Mouse (Mus musculus) liver, embryonic 14.5 days (tissue): ENCODE data around the gene Zxdc. TPM values are rescaled to one million over a fixed set of nuclear protein-coding genes. Genes with fewer than 3 reads are reported as not detected.
A peak's percentile ranks its signal among the peaks of the same experiment; 100 is the strongest.

Experiments
- ATAC-seq: fragments of 200-750 bp; cut with Nextera tagmentation; 2 replicates; pipeline ENCODE4 v1.8.0; 2017; ENCODE audit warnings: moderate number of reproducible peaks, mild to moderate bottlenecking, moderate library complexity; ENCODE audit not compliant: insufficient read depth
- DNase-seq, 3 experiments: peaks; one replicate each; pipeline ENCODE4 v3.0.0-alpha.2; 2012 to 2013; ENCODE audit warnings: low read depth in 3 of 3, low spot score in 3 of 3
- H3K27ac ChIP-seq: fragments of 300-500 bp; sonication (generic); 2 replicates; pipeline ENCODE4 v1.5.1; 2014; ENCODE audit warnings: moderate library complexity, mild to moderate bottlenecking, control low read depth, inconsistent platforms
- H3K27me3 ChIP-seq: fragments of 300-500 bp; sonication (generic); 2 replicates; pipeline ENCODE4 v1.6.1; 2014; ENCODE audit warnings: mild to moderate bottlenecking, low read length, moderate library complexity; ENCODE audit not compliant: control insufficient read depth, insufficient read depth
- H3K36me3 ChIP-seq: fragments of 300-500 bp; sonication (generic); replicated peaks from 2 replicates; pipeline ENCODE4 v1.6.1; 2014; ENCODE audit warnings: low read depth; ENCODE audit not compliant: control insufficient read depth, insufficient read depth
- H3K4me1 ChIP-seq, 2 experiments: fragments of 200-500 bp in 1 of 2; fragments of 300-500 bp in 1 of 2; sonication (generic) in 1 of 2; replicated peaks; 2 replicates each; pipeline ENCODE4 v1.6.1; 2012 to 2014; ENCODE audit warnings: antibody characterized with exemption in 1 of 2, inconsistent platforms in 1 of 2, low read length in 1 of 2; ENCODE audit not compliant: control insufficient read depth in 2 of 2, insufficient read depth in 2 of 2
- H3K4me2 ChIP-seq: fragments of 300-500 bp; sonication (generic); 2 replicates; pipeline ENCODE4 v1.6.1; 2014; ENCODE audit warnings: low read depth, mild to moderate bottlenecking, control low read depth, moderate library complexity
- H3K4me3 ChIP-seq, 2 experiments: fragments of 200-500 bp in 1 of 2; fragments of 300-500 bp in 1 of 2; sonication (generic) in 1 of 2; 2 replicates each; pipeline ENCODE4 v1.5.1; 2012 to 2014; ENCODE audit warnings: low read depth in 2 of 2, low read length in 2 of 2, mild to moderate bottlenecking in 2 of 2, control low read depth in 1 of 2, inconsistent platforms in 1 of 2, moderate library complexity in 1 of 2; ENCODE audit not compliant: insufficient read depth in 1 of 2
- H3K9ac ChIP-seq: fragments of 300-500 bp; sonication (generic); replicated peaks from 2 replicates; pipeline ENCODE4 v1.6.1; 2014; ENCODE audit warnings: mild to moderate bottlenecking, control low read depth, moderate library complexity
- H3K9me3 ChIP-seq: fragments of 300-500 bp; sonication (generic); 2 replicates; pipeline ENCODE4 v1.6.1; 2016; ENCODE audit warnings: low read length, mixed read lengths; ENCODE audit not compliant: control insufficient read depth
- CTCF ChIP-seq: IDR thresholded peaks from 2 replicates; pipeline ENCODE4 v1.5.1; 2016; ENCODE audit warnings: antibody characterized with exemption, low read depth, control low read depth
- EP300 ChIP-seq: IDR thresholded peaks from 2 replicates; pipeline ENCODE4 v1.6.1; 2016; ENCODE audit warnings: antibody characterized with exemption, low read depth
- WGBS: fragments of 180-500 bp; shearing (Covaris S2); extraction: QIAGEN DNeasy Blood & Tissue Kit; methylation state at CpG from one replicate; pipeline ENCODE4 v1.1.7; 2014; ENCODE audit not compliant: insufficient replicate concordance; 5-methylcytosine and 5-hydroxymethylcytosine counted together
- polyA plus RNA-seq, 2 experiments: library from polyadenylated mRNA; depleted of rRNA in 1 of 2; stranded (reverse) in 1 of 2; unstranded in 1 of 2; fragments of >200 nt; fragmentation: Nextera tagmentation in 1 of 2; extraction: Ambion mirVana in 1 of 2; gene quantifications; 2 replicates each; pipeline versions ENCODE4 v1.2.1 to v1.2.3; 2012 to 2014

The Zxdc gene
- polyA plus RNA-seq (2012; rRNA removed), result 3.0 and 3.3 TPM in 2 replicates
- 3.0 and 3.9 TPM in 2 replicates for polyA plus RNA-seq (2014; fragmentation: Nextera tagmentation; extraction: Ambion mirVana)

- TF ChIP-seq EP300 (no peak), CTCF (no peak)
- Histone ChIP-seq H3K9me3 (no peaks in the 10 kb centered on the region), H3K4me1 (peaks cover 24 to 25% of the 10 kb centered on the region in 2 experiments), H3K27me3 (no peaks in the 10 kb centered on the region), H3K4me3 (peak within 1 kb of the TSS; percentile 60 to 82), H3K9ac (peak within 1 kb of the TSS; percentile 69), H3K27ac (no peak within 1 kb of the TSS), H3K4me2 (peak within 1 kb of the TSS; percentile 83), H3K36me3 (peaks cover 9% of the 10 kb centered on the region)
- DNase-seq, result peak; percentile 85 to 88 (median 85)
- peak; percentile 93 for ATAC-seq
- WGBS, result 6% methylated on average over 41 of the region's 41 CpGs
Observed at GRCm38 (mm10) chr6:90368976-90369724, at the start of gene Zxdc. TSS of gene Zxdc (plus strand) at chr6:90369492.

- Histone ChIP-seq H3K9ac (no peak overlapping the region), H3K4me1 (peaks cover 0 to 8% of the 10 kb centered on the region in 2 experiments; a peak in 1 of 4 replicates), H3K9me3 (no peaks in the 10 kb centered on the region), H3K27me3 (no peaks in the 10 kb centered on the region), H3K4me2 (no peak overlapping the region), H3K4me3 (no peak overlapping the region), H3K27ac (no peak overlapping the region), H3K36me3 (no peaks in the 10 kb centered on the region)
- WGBS, result 54% methylated on average over 5 of the region's 5 CpGs
- peak; percentile 62 for ATAC-seq
- DNase-seq, result peak in 2 of 3 experiments; percentile 22 to 28
- TF ChIP-seq CTCF (no peak), EP300 (no peak)
Observed at GRCm38 (mm10) chr6:90320429-90320828, 48.9 kb upstream of the Zxdc start.

- no peak for DNase-seq
- Histone ChIP-seq H3K4me3 (no peak overlapping the region), H3K36me3 (no peaks in the 10 kb centered on the region), H3K27ac (no peak overlapping the region), H3K9me3 (no peaks in the 10 kb centered on the region), H3K4me1 (peaks cover 0 to 8% of the 10 kb centered on the region in 2 experiments; a peak in 1 of 4 replicates), H3K4me2 (no peak overlapping the region), H3K27me3 (no peaks in the 10 kb centered on the region), H3K9ac (no peak overlapping the region)
- WGBS, result 37% methylated on average over 4 of the region's 4 CpGs
- ATAC-seq, result no peak
- no peak for TF ChIP-seq EP300
- TF ChIP-seq CTCF, result no peak
Observed at GRCm38 (mm10) chr6:90321811-90322210, 47.5 kb upstream of the Zxdc start.

GRCm38 (mm10) chr6:90324026-90324425, 45.3 kb upstream of the Zxdc start:
- Histone ChIP-seq H3K27ac (no peak overlapping the region), H3K36me3 (no peaks in the 10 kb centered on the region), H3K4me3 (peak overlapping the region; percentile 20 to 47; a peak in 3 of 4 replicates), H3K9ac (no peak overlapping the region), H3K4me2 (peak overlapping the region; percentile 49), H3K4me1 (peaks cover 0 to 8% of the 10 kb centered on the region in 2 experiments; a peak in 1 of 4 replicates), H3K9me3 (no peaks in the 10 kb centered on the region), H3K27me3 (no peaks in the 10 kb centered on the region)
- no peak for DNase-seq
- peak; percentile 19; the same call in 1 of the 2 replicates for ATAC-seq
- no peak for TF ChIP-seq EP300
- TF ChIP-seq CTCF, result no peak
- WGBS, result 51% methylated on average over 3 of the region's 3 CpGs

- 34% methylated on average over 3 of the region's 3 CpGs for WGBS
- H3K27ac ChIP-seq, result no peak overlapping the region
- H3K4me1 ChIP-seq, result peaks cover 0 to 8% of the 10 kb centered on the region in 2 experiments; a peak in 1 of 4 replicates
- no peaks in the 10 kb centered on the region for H3K9me3 ChIP-seq
- DNase-seq, result no peak
- peak; percentile 53; the same call in 1 of the 2 replicates for ATAC-seq
- H3K36me3 ChIP-seq, result no peaks in the 10 kb centered on the region
- no peak overlapping the region for H3K9ac ChIP-seq
- TF ChIP-seq CTCF (no peak), EP300 (no peak)
- peak overlapping the region; percentile 20 to 47 for H3K4me3 ChIP-seq
- no peaks in the 10 kb centered on the region for H3K27me3 ChIP-seq
- peak overlapping the region; percentile 49 for H3K4me2 ChIP-seq
Observed at GRCm38 (mm10) chr6:90324463-90324862, 44.8 kb upstream of the Zxdc start.
